Mouse (Mus musculus) CH12.LX (cell line): ENCODE data around the gene Pycr2. TPM values are rescaled to one million over a fixed set of nuclear protein-coding genes. Genes with fewer than 3 reads are reported as not detected.

Experiments
- DNase-seq: peaks from one replicate; pipeline ENCODE4 v3.0.0-alpha.2; 2013; ENCODE audit errors: extremely low read depth
- H3K27ac ChIP-seq: 2 replicates; pipeline ENCODE4 v1.5.1; 2012; ENCODE audit warnings: low read depth, mild to moderate bottlenecking, control low read depth, moderate library complexity; ENCODE audit not compliant: insufficient read depth
- H3K27me3 ChIP-seq: replicated peaks from 2 replicates; pipeline ENCODE3; 2012; ENCODE audit warnings: inconsistent platforms
- H3K36me3 ChIP-seq, 2 experiments: replicated peaks in 1 of 2; 2 replicates each; pipeline versions ENCODE3 to v1.6.1; 2012; ENCODE audit warnings: inconsistent platforms in 1 of 2, low read length in 1 of 2, mild to moderate bottlenecking in 1 of 2, mixed read lengths in 1 of 2, moderate library complexity in 1 of 2; ENCODE audit not compliant: control insufficient read depth in 1 of 2, insufficient read depth in 1 of 2
- H3K4me1 ChIP-seq, 2 experiments: 2 replicates each; pipeline ENCODE4 v1.6.1; 2012; ENCODE audit warnings: inconsistent platforms in 1 of 2, moderate library complexity in 1 of 2; ENCODE audit not compliant: insufficient read depth in 2 of 2, control insufficient read depth in 1 of 2
- H3K4me2 ChIP-seq: 2 replicates; pipeline ENCODE4 v1.6.1; 2012; ENCODE audit warnings: low read depth, mild to moderate bottlenecking, control low read depth; ENCODE audit not compliant: poor library complexity, insufficient read depth, severe bottlenecking
- H3K4me3 ChIP-seq, 3 experiments: fragments of 150-350 bp in 1 of 3; sonication (generic) in 1 of 3; replicated peaks in 1 of 3; 2 replicates each; pipeline versions ENCODE3 to v1.5.1; 2011 to 2012; ENCODE audit warnings: low read depth in 2 of 3, low read length in 2 of 3, mild to moderate bottlenecking in 2 of 3, moderate library complexity in 2 of 3, control low read depth in 1 of 3, improper control_type of control experiment in 1 of 3, inconsistent platforms in 1 of 3, mixed read lengths in 1 of 3; ENCODE audit not compliant: poor library complexity in 1 of 3
- H3K79me2 ChIP-seq: replicated peaks from 2 replicates; pipeline ENCODE4 v1.6.1; 2012; ENCODE audit warnings: mild to moderate bottlenecking, moderate library complexity; ENCODE audit not compliant: control insufficient read depth, poor library complexity, insufficient read depth, severe bottlenecking; ENCODE audit errors: extremely low read depth
- H3K9ac ChIP-seq: 2 replicates; pipeline ENCODE4 v1.6.1; 2012; ENCODE audit warnings: low read depth, mild to moderate bottlenecking, control low read depth, moderate library complexity; ENCODE audit not compliant: insufficient read depth
- H3K9me3 ChIP-seq: replicated peaks from 2 replicates; pipeline ENCODE3; 2012; ENCODE audit warnings: low read length, inconsistent platforms, mixed read lengths
- CHD2 ChIP-seq: IDR thresholded peaks from 2 replicates; pipeline ENCODE4 v1.6.1; 2011; ENCODE audit warnings: low read length, improper control_type of control experiment
- CTCF ChIP-seq, 2 experiments: IDR thresholded peaks in 1 of 2; conservative IDR thresholded peaks in 1 of 2; 2 replicates each; pipeline ENCODE4 v1.5.1; 2011 to 2012; ENCODE audit warnings: low read depth in 2 of 2, low read length in 2 of 2, improper control_type of control experiment in 1 of 2, inconsistent platforms in 1 of 2, mild to moderate bottlenecking in 1 of 2, moderate library complexity in 1 of 2
- E2F4 ChIP-seq: IDR thresholded peaks from 2 replicates; pipeline ENCODE4 v1.6.1; 2011; ENCODE audit warnings: low read depth, low read length, improper control_type of control experiment; ENCODE audit not compliant: insufficient replicate concordance
- GABPA ChIP-seq: IDR thresholded peaks from 2 replicates; pipeline ENCODE4 v1.6.1; 2012; ENCODE audit warnings: low read depth, low read length, improper control_type of control experiment, inconsistent platforms; ENCODE audit not compliant: insufficient replicate concordance
- MAFK ChIP-seq: IDR thresholded peaks from 2 replicates; pipeline ENCODE4 v1.6.1; 2011; ENCODE audit warnings: low read length, improper control_type of control experiment; ENCODE audit not compliant: insufficient replicate concordance
- MAX ChIP-seq: IDR thresholded peaks from 2 replicates; pipeline ENCODE4 v1.6.1; 2011; ENCODE audit warnings: low read length, improper control_type of control experiment
- MAZ ChIP-seq: IDR thresholded peaks from 2 replicates; pipeline ENCODE4 v1.6.1; 2012; ENCODE audit warnings: low read depth, mild to moderate bottlenecking, inconsistent platforms, low read length, improper control_type of control experiment, moderate library complexity
- NELFE ChIP-seq: IDR thresholded peaks from 2 replicates; pipeline ENCODE4 v1.6.1; 2011; ENCODE audit warnings: low read depth, low read length, improper control_type of control experiment
- POLR2AphosphoS2 ChIP-seq: IDR thresholded peaks from 2 replicates; pipeline ENCODE4 v1.6.1; 2011; ENCODE audit warnings: low read depth, low read length, improper control_type of control experiment
- RAD21 ChIP-seq: IDR thresholded peaks from 2 replicates; pipeline ENCODE4 v1.6.1; 2011; ENCODE audit warnings: low read depth, mild to moderate bottlenecking, low read length, improper control_type of control experiment, moderate library complexity
- RCOR1 ChIP-seq: conservative IDR thresholded peaks from 2 replicates; pipeline ENCODE4 v1.6.1; 2012; ENCODE audit warnings: low read depth, mild to moderate bottlenecking, inconsistent platforms, low read length, improper control_type of control experiment
- SIN3A ChIP-seq: IDR thresholded peaks from 2 replicates; pipeline ENCODE4 v1.6.1; 2012; ENCODE audit warnings: low read length, improper control_type of control experiment, inconsistent platforms
- SMC3 ChIP-seq: IDR thresholded peaks from 2 replicates; pipeline ENCODE4 v1.6.1; 2011; ENCODE audit warnings: low read depth, low read length, improper control_type of control experiment
- TBP ChIP-seq: conservative IDR thresholded peaks from 2 replicates; pipeline ENCODE4 v1.6.1; 2011; ENCODE audit warnings: low read depth, low read length, improper control_type of control experiment
- UBTF ChIP-seq: IDR thresholded peaks from 2 replicates; pipeline ENCODE4 v1.6.1; 2012; ENCODE audit warnings: low read depth, mild to moderate bottlenecking, inconsistent platforms, low read length, improper control_type of control experiment, moderate library complexity
- USF1 ChIP-seq: IDR thresholded peaks from 2 replicates; pipeline ENCODE4 v1.6.1; 2014; ENCODE audit warnings: low read depth, mild to moderate bottlenecking, inconsistent platforms, low read length, improper control_type of control experiment
- ZMIZ1 ChIP-seq: IDR thresholded peaks from 2 replicates; pipeline ENCODE4 v1.6.1; 2012; ENCODE audit warnings: low read depth, mild to moderate bottlenecking, inconsistent platforms, low read length, improper control_type of control experiment
- ZNF384 ChIP-seq: IDR thresholded peaks from 2 replicates; pipeline ENCODE4 v1.6.1; 2012; ENCODE audit warnings: low read depth, low read length, improper control_type of control experiment, inconsistent platforms
- dilution Hi-C: fragments of 300-500 bp; cut with MboI; formaldehyde crosslinking; loops from 2 replicates; pipeline ENCODE4 v1.14.3; 2020; ENCODE audit warnings: low sequenced_read_pairs; ENCODE audit not compliant: extremely low pct_unique_long_range_greater_than_20kb, extremely low pct_ligation_motif_present
- in situ Hi-C: fragments of 300-500 bp; cut with MboI; formaldehyde crosslinking; loops from 3 replicates; pipeline ENCODE4 v1.14.3; 2019; ENCODE audit warnings: low sequenced_read_pairs, low pct_ligation_motif_present, low pct_unique_long_range_greater_than_20kb, mixed read lengths
- polyA plus RNA-seq: library from polyadenylated mRNA; unstranded; fragments of >175 nt; gene quantifications from 2 replicates; pipeline ENCODE4 v1.2.1, GENCODE M21; 2012; ENCODE audit warnings: low read depth; ENCODE audit not compliant: insufficient read length
- total RNA-seq, 2 experiments: library from RNA; depleted of rRNA; stranded (reverse); fragments of 300-350 nt in 1 of 2; fragments of >200 nt in 1 of 2; gene quantifications; 2 replicates each; pipeline ENCODE4 v1.2.3; 2012 to 2014

The Pycr2 gene
- total and polyA plus RNA-seq, 3 experiments = 73.0 to 131 (median 119) TPM

GRCm38 (mm10) chr1:180863606-180864005, 40.5 kb upstream of the Pycr2 start:
- Histone ChIP-seq H3K27ac (no peak overlapping the region), H3K79me2 (no peaks in the 10 kb centered on the region; the same call in 1 of the 2 replicates), H3K36me3 (peaks cover 72 to 93% of the 10 kb centered on the region in 2 experiments), H3K4me2 (no peak overlapping the region), H3K27me3 (no peaks in the 10 kb centered on the region), H3K9me3 (no peaks in the 10 kb centered on the region), H3K4me3 (no peak overlapping the region), H3K4me1 (peaks cover 0 to 3% of the 10 kb centered on the region in 2 experiments; a peak in 1 of 4 replicates), H3K9ac (no peak overlapping the region)
- peak; percentile 59 for DNase-seq
- 0 out of 2 replicates have a peak, but pooled peaks have one; percentile 27 for TF ChIP-seq SIN3A
- no peak for TF ChIP-seq MAZ
- no peak for TF ChIP-seq MAFK
- peak; percentile 69 to 77 for TF ChIP-seq CTCF (conservative IDR thresholded peaks at IDR 0.05 in 1 of 2, IDR thresholded peaks at IDR 0.05 in 1 of 2; ENCODE audit: low read depth in 2 of 2, low read length in 2 of 2)
- 0 out of 2 replicates have a peak, but pooled peaks have one; percentile 17 for TF ChIP-seq RCOR1
- peak; percentile 37 for TF ChIP-seq RAD21
- 0 out of 2 replicates have a peak, but pooled peaks have one; percentile 43 for TF ChIP-seq ZNF384
- TF ChIP-seq SMC3 = peak; percentile 58
- dilution Hi-C loops = no loop called here
- in situ Hi-C loops = no loop called here

DNA sequence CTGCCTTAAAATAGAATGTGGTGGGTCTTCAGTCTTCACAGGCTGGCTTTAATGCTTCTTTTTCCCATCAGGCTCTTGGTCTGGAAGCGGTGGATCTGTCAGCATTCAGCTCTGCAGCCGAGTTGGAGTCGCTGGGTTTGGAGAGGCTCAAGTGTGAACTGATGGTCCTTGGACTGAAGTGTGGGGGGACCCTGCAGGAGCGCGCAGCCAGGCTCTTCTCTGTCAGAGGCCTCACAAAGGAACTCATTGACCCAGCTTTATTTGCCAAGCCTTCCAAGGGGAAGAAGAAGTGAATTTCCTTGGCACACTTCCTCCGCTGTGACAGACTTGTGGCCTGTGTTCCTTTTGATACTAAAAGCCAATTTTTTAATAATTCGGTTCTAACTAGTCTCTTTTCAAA, 38.1 kb upstream of the Pycr2 start:
- no peaks in the 10 kb centered on the region; the same call in 1 of the 2 replicates for H3K79me2 ChIP-seq
- dilution Hi-C loops (no loop called here), in situ Hi-C loops (no loop called here)
- no peaks in the 10 kb centered on the region for H3K9me3 ChIP-seq
- no peak overlapping the region for H3K27ac ChIP-seq
- peaks cover 0 to 3% of the 10 kb centered on the region in 2 experiments; a peak in 1 of 4 replicates for H3K4me1 ChIP-seq
- no peaks in the 10 kb centered on the region for H3K27me3 ChIP-seq
- no peak for TF ChIP-seq NELFE
- no peak for DNase-seq
- H3K9ac ChIP-seq = no peak overlapping the region
- H3K4me2 ChIP-seq = no peak overlapping the region
- peaks cover 52 to 72% of the 10 kb centered on the region in 2 experiments for H3K36me3 ChIP-seq
- H3K4me3 ChIP-seq = no peak overlapping the region

DNA sequence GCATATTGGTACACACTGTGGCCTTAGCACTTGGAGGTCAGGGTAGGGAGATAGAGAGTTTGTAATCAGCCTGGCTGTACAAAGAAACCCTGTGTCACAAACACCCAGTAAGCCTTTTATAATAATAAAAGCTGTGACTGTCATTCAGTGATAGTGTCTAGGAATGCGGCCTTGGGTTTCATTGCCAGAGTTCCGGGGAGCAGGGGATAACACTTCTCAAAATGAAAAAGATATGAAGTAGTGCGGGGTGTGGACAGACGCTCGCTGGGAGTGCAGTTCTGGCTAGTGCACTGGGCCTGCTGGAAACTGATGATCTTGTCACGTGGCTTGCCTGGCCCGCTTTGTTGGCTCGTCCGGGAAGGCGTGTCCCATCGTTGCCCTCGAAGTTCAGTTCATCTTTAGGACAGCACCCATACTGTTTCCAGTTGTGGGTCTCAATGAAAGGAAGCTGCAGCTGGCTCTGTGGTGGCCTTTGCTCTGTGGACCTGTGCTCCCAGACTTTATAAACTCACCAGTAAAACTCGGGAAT, 33.9 kb upstream of the Pycr2 start:
- no peaks in the 10 kb centered on the region for H3K27me3 ChIP-seq
- no peak overlapping the region for H3K4me2 ChIP-seq
- H3K9me3 ChIP-seq = no peaks in the 10 kb centered on the region
- H3K27ac ChIP-seq = no peak overlapping the region
- no peak overlapping the region for H3K9ac ChIP-seq
- peaks cover 20 to 34% of the 10 kb centered on the region in 2 experiments for H3K36me3 ChIP-seq
- no peak for DNase-seq
- peaks cover 0 to 3% of the 10 kb centered on the region in 2 experiments; a peak in 1 of 4 replicates for H3K4me1 ChIP-seq
- no peak overlapping the region for H3K4me3 ChIP-seq
- in situ Hi-C loops = no loop called here
- TF ChIP-seq ZMIZ1 = no peak
- TF ChIP-seq NELFE = no peak
- TF ChIP-seq CHD2 = no peak
- TF ChIP-seq POLR2AphosphoS2 = no peak
- TF ChIP-seq RCOR1 = no peak
- TF ChIP-seq SIN3A = no peak
- TF ChIP-seq TBP = no peak
- no peak for TF ChIP-seq GABPA
- no peak for TF ChIP-seq USF1
- TF ChIP-seq MAX = no peak
- TF ChIP-seq E2F4 = no peak
- no peak for TF ChIP-seq UBTF
- TF ChIP-seq, all 38 proteins: peak for 0
- no peaks in the 10 kb centered on the region for H3K79me2 ChIP-seq
- dilution Hi-C loops = no loop called here
